Mouse (Mus musculus) right cerebral cortex, adult 18-20 months (tissue): ENCODE measurements around the gene Nat10.

Experiments
- DNase-seq: peaks from one replicate; pipeline ENCODE4 v3.0.0; 2022; ENCODE audit warnings: mixed read lengths

Gene Nat10

DNA sequence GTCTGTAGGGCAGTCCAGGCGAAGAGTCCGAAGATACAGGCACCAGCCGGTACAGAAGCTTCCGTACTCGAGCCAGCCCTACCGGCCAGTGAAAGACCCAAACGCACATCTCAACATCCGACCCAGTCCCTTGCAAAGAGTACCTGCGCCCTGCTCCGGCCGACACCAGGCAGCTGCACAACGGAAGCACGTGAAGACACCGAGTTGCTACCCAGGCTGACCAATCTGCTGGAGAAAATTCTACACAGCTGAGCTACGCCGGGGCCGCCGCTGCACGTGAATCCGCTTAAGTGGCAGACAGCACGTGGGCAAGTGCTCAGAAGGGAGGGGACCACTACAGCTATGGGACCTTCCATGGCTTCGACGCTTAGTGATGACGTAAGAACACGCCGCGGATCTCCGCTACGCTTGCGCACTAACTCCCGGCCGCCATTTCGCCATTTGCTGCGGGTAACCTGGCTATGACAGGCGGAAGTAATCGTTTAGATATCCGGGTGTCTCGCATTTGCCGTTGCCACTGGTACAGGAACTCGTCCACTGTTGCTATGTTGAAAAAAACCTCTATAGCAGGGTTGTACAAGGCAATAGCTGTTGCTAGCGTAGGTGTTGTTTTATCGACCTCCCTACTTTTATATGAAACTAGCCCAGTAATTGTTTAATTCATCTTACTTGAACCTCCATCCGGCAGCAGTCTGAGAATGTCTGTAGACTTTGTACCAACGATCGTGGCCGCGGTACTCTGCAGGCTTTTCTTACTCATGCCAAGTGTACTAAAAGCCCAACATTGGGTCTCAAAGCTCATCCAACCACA is at the start of gene Nat10:
Gene Nat10 (minus strand): TSS at position 365 of the 811 bp plus-strand sequence.
- peak; percentile 99 for DNase-seq

DNA sequence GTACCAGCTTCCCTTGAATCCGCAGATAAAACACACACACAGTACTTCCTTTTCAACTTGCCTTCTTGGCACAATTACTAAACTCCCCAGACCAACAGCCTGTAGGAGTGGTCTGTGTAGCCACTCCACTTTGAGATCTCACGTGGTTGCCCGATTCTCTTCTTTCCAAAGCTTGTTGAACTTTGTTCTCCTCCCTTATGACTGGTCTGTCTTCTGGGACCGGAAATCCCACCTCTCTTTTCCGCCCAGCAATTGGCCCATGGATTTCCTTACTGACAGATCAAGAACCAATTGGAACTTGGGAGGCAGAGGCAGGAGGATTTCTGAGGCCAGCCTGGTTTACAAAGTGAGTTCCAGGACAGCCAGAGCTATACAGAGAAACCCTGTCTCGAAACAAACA is 49.3 kb upstream of the Nat10 start:
- DNase-seq, result no peak

DNA sequence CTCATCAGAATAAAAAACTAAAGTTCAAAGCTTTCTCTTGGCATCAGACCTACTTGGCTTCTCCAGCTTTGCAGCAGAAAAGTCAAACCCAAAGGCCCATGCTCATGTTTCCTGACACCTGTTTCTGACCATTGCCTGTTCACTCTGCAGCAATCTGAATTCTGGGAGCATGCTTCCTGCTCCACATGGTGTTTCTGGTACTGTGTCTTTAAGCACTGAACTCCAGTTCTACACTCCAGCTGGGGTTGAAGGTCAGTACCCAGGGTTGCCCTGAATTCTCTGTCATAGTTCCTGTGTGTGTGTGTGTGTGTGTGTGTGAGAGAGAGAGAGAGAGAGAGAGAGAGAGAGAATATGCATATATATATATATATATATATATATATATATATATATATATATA is 47.4 kb upstream of the Nat10 start:
- DNase-seq, result no peak

DNA sequence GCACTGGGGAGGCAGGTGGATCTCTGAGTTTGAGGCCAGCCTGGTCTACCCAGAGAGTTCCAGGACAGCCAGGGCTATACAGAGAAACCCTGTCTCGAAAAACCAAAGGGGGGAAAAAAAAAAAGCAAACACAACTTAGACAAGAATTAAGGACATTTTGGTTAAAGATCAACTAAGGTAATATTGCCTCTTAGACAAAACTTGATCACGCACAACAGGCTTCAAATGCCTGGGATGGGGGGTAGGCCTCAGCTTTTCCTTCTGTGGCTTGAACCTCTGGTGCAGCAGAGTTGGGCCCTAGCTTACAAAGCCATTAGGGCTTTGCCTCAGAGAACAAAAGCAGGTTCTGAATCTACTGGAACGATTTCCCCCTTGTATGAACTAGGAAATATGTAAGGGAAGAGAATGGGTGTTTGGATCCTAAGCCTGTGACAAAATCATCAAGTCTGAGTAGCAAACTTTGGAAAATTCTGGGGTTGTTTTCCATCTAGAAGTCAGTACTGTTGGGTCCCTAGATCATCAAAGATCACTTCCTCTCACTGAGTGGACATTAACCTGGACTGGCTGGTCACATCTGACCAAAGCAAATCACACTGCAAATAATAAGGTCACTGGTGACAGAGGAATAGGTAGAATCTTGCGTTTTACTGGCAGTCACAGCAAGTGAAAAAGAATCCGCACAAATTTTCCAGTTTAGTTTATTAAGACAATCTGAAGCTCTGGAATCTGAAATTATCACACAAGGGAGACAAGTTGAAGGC is 42.9 kb upstream of the Nat10 start:
- no peak for DNase-seq

DNA sequence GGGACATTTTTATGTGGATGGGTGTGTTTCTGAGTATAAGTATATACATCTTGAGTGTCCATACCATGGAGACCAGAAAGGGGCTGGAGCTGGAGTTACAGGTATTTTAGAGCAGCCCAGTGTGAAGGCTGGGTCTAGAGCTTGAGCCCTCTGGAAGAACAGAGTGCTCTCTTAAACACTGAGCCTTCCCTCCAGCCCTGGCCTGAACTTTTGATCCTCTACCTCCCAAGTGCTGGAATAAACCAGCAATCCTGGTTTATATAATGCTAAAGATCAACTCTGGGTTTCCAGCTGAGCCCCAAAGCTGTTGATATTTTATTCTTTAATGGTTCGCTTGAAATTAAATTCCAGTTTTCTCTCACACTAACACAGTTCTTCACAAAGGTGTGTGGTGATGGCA is 41.4 kb upstream of the Nat10 start:
- no peak for DNase-seq

DNA sequence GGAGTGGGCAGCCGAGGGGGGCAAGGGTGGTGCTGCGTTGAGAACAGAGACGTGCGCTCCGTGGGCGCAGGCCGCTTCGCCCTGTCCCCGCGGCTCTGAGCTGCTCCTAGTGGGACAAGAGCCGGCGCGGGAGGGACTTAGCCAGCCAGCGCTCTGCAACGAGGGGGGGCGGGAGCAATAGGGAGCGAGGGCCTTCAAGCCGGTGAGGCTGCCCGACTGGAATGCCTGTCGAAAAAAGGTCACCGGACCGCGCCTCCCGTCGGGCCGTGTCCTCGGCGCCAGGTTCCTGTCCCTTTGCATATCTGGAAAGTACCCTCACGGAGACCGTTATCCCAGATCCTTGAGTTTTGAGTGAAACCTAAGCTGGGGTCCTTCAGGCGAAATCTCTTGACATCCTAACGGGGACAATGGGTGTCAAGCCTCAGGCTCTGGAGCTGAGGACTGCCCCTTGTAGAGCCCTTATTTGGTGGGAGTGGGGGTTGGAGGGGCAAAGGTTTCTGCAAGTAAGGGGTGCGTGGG is 36.5 kb upstream of the Nat10 start, which contains the start of gene Caprin1:
Gene Caprin1 (minus strand): TSS at position 159 of the 519 bp plus-strand sequence.
- DNase-seq, result peak; percentile 95

DNA sequence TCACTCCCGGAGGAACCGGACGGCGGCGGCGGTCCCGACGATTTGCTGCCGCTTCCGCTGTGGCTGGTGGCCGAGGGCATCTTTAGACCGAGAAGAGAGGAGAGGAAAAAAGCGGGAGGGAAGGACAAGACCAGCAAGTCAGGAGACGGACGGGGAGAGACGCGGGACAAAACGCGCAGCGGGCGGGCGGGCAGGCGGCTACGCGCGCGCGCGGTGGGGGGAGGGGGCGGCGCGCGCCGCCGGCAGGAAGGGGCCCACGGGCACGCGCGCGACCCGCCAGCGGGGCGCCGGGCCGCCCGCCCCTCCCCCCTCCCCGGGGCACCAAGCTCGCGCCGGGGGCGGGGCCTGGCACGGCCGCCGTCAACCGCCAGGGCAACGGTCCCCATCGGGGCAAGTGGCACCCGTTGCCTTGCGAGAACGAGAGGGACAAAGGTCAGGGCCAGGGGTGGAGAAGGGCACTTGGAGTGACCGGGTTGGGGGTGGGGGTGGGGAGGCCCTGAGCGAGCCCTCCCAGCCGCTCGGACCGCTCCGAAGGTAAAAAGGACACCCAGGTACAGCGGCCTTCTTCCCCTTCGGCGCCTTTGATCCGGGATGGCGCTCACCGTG is 35.9 kb upstream of the Nat10 start:
- peak; percentile 80 for DNase-seq

DNA sequence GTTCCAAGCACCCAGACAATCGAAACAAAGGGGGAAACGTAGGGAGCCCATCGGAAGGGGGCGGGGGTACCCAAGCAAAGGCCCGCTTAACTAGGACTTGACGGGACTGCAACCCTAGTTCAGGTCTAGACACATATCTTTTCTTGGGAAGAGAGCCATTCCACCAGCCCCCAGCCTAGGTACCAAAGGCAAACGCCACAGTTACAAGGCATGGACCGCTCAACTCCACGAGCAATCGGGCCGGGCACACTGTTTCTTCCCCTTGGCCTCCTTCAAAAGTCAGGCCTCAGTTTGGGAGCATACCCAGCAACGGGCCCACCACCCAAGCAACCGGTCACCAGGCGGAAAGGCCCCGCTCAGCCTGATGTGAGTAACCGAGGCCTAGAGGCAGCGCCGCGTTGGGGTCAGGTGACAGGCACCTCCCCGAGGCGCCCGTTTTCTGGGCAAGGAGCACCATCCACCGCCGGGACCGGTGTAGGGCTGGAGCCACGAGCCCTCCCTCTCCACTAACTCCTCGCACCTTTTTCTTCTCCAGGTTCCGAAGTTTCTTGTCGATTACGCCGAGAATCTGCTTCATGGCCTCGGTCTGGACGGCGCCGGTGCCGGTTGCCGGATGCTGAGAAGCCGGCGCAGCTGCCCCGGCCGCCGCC is 35.3 kb upstream of the Nat10 start:
- peak; percentile 41 for DNase-seq

DNA sequence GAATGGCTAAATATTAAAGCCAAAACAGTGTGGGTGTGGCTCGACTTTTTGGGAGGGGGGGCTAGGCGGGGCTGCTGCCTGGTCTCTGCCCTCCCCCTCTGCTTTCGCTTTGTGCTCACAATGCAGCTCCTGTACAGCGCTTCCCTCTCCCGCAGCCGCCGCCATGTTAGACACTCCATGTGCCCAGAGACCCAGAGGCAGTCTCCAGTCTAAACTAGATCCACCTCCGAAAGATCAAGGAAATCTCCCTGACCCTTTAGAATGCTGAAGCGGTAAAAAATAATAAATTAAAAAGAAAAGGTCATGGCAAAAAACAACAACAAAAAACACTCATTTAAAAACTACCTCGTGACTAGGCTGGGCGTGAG is 34.8 kb upstream of the Nat10 start:
- peak; percentile 76 for DNase-seq

DNA sequence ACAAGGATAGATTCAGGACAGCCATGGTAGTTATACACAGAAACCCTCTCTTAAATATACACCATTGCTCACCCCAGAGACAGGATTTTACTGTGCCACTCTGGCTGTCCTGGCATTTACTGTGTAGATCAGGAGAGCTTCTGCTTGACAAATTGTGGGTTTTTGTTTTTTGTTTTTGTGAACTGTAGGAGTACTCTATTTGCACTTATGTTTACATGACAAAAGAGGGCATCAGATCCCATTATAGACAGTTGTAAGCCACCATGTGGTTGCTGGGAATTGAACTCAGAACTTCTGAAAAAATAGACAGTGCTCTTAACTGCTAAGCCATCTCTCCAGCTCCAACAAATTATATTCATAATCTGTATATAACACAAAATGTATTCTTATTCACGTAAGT is 30.9 kb upstream of the Nat10 start:
- DNase-seq, result no peak

DNA sequence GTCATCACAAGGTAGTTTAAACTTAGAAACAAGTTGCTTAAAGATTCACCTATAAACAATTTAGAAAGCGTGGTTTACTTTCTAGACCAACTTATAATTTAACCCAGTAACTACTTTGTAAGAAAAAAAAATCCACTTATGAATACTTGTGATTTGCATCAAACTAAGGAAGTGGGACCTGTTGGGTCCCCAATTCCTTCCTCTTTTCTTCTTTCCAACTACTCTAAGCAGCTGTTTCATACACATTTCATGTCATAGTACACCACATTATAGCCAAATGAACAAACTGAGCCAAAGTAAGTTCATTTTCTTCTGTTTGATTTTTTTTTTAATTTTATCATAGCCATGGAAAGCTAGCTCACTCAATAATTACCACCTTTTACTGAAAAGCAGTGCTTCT is 24.7 kb upstream of the Nat10 start:
- no peak for DNase-seq

DNA sequence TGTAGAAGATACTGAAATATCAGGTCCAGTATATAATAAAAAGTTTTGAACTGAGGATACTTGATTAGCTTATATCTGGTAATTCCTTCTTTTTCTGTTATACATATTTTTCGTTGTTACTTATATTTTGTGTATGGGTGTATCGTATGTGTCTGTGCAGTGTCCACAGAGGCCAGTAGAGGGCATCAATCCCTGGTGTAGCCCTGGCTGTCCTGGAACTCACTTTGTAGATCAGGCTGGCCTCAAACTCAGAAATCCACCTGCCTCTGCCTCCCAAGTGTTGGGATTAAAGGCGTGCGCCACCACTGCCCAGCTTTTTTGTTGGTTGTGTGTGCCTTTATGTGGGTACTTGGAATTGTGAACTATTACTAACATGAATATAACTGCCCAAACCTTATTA is 23.6 kb upstream of the Nat10 start:
- DNase-seq, result no peak

DNA sequence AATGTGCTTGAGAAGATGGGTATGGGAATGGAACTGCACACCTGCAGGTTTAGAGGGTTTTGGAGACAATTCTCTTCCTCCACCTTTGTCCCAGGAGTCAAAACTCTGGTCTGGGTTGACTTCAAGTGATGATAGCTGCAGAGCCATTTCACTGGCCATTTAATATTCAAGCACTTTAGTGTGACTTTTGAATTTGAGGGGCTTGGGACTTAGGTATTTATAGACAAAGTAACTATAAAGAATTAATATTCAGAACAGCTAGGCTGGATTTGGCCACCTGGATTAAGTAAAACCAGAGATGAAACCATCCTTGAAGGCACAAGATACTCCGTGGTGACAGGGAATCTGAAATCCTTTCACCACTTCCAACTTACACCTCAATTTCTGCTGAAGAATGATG is 1.4 kb upstream of the Nat10 start:
- DNase-seq, result no peak

DNA sequence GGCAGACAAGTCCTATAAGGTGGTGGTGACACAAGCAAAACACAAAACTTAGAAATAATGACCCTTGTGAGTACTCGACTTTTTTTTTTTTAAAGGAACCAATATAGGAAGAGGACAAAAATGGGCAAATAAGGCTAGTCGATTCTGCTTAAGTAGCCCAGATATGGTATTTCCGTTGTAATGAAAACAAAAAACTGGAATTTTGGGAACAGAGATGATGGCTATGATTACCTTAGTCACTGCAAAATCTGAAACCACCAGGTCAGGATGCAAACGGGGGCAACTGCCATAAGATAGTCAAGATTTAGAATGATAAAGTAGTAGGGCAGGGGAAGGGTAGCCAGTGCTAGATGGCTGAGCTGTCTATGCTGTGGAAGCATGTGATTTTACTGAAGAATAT is 923 bp upstream of the Nat10 start:
- DNase-seq, result no peak

DNA sequence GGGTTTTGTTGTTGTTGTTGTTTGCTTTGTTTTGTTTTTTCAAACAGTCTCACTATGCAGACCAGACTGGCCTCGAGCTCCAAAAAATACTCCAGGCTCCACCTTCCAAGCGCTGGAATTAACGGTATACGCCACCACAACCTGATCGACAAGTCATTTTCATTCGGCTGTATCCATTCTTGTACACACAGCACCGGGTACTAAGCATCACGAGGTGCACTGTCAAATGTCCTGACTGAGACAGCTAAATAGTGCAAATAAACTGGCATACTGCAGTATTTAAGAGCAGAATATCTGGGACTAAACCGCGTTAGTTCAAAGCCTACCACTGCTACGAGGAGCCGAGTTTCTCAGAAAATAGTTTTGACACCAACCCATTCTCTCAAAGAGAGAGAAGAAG is 649 bp downstream of the Nat10 start:
- no peak for DNase-seq

DNA sequence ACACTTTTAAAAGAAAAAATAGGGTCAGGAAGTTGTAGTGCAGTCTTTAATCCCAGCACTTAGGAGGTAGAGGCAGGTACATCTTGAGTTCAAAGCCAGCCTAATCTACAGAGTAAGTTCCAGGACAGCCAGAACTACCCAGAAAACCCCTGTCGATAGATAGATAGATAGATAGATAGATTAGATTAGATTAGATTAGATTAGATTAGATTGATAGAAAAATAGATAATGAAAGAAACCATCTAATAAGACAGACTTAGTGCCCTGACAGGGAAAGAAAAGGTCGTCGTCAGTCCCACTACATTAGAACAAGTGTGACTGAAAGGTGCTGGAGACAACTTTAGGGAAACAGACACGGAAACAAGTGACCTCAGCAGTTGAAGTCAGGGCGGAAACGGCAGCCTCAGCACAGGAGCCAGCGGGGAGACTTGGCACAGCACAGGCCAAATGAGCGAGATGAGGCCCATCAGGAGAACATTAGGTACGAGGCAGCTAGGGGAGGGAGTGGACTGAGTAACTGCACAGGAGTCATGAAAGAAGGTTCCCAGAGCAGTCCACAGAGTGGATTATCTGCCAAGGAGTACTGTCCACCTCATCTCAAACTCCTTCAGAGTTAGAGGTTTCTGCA is 5.5 kb downstream of the Nat10 start:
- DNase-seq, result no peak

DNA sequence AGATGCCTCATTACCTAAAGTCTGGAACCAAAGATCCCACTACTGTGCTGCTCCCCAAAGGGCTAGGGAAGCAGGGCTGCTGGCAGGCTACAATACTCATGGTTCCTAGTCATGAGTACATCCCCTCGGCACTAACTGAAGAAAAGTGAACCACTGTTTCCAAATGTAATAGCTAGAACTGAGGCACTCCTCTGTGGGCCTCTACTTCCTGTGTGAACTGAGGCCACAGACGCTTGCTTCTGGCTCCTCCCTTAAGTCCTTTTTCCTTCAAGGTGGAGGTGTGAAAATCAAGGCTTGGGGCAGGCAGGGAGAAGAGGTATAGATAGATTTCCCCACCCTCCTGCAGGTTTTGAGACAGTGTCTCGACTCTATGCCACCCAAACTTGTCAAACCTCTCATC is 6.5 kb downstream of the Nat10 start:
- DNase-seq, result no peak

DNA sequence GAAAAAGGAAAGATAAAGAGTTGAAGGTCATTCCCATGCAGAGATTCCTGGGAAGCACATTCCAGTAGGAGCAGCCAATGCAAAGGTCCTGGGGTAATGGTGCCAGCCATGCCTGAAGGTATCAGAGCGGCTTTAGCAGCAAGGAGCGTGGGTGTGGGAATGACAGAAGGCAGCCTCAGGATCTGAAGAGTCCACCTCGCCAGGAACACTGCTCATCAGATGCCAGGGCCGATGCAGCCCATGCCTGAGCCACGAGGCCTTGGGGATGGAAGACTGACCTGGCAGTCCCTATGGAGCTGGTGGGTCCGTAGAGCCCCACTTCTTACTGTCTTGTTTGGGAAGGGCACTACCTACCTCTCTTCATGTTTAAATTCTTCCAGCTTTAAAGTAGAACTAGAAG is 9.3 kb downstream of the Nat10 start:
- DNase-seq, result no peak

DNA sequence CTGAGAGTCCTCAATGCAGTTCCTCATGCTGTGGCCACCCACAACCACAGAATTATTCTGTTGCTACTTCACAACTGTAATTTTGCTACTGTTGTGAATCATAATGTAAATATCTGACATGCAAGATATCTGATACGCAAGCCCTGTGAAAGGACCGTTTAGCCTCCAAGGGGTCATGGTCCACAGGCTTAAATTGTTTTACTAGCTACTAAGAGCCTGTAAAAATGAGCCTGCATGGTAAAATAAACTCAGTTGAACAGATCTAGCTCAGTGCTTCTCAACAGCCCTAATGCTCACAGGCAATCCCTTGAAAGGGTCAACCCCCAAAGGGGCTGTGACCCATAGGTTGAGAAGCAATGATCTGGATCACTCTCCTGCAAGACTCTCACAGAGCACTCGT is 12.0 kb downstream of the Nat10 start:
- DNase-seq, result no peak

DNA sequence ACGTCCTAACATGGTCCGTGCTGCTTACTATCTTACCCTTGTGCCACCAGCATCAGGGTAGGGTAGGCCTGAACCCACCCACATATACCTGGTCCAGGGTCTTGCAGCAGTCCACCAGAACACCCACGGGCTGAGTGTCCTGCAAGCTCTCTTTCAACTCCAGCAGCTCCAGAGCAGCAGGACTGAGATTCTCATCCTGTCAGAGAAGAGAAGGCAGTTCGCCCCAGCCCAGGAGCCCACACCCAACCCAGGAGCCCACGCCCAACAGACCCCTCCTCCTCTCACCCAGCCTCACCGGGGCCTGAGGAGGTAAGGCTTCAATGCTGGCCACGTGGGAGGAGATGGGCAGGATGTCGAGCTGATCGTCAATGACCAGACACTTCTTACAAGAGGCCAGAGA is 13.2 kb downstream of the Nat10 start:
- no peak for DNase-seq

DNA sequence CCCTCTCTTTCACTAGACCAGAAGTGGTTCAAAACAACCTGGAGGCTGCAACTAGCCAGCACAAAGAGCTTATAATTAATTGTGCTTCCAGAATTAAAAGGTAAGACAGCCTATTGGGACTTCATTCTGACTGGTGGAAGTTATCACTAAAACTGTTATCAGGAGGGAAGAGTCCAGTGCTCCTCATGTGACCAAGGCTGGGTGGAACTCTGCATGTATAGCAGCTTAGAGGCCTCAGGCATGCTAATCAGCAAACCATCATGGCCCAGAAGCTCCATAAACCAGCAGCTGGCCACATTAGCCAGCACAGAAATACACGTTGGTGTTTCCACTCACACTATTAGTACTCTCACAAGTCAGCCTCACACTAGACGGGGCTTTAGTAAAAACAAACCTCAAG is 14.3 kb downstream of the Nat10 start:
- DNase-seq, result no peak

DNA sequence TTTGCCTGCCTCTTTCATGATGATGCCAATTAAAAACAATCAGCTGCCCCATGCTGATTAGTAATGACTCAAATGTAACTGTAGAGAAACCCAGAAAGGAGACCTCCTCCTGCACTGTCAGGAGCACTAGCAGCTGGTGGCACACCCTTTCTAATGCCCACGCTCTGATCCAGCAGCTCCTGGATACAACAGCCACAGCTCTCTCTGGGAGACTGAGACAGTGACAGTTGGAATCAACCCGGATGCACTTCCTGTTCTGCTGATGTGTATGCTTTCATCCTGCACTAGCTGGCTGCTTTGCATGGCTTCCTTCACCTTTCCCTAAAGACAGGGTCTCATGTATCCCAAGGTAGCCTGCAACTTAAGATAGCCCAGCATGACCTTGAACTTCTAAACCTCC is 15.0 kb downstream of the Nat10 start:
- peak; percentile 31 for DNase-seq

DNA sequence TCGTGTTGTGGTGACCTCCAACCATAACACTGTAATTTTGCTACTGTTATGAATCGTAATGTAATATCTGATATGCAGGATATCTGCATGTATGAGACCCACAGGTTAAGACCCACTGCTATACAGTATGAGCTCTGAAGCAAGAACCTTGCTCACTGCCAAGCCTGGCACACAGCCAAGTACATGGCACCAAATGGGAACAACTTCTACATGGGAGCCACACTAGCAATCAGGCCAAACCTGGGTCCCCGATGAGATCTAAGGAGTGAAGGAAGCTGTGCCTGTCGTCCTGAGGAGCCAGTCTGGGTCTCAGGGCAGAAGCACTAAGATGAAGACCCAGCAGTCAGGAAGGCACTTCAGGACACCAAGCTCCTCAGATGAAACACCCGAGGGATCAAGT is 15.6 kb downstream of the Nat10 start:
- no peak for DNase-seq
